Mouse (Mus musculus) kidney, postnatal 10 days (tissue): Measurements from ENCODE around the gene Chst4.
A peak's percentile ranks its signal among the peaks of the same experiment; 100 is the strongest.

Experiments
- DNase-seq: peaks from one replicate; pipeline ENCODE4 v3.0.0; 2021; ENCODE audit warnings: mixed read lengths

The Chst4 gene

DNA sequence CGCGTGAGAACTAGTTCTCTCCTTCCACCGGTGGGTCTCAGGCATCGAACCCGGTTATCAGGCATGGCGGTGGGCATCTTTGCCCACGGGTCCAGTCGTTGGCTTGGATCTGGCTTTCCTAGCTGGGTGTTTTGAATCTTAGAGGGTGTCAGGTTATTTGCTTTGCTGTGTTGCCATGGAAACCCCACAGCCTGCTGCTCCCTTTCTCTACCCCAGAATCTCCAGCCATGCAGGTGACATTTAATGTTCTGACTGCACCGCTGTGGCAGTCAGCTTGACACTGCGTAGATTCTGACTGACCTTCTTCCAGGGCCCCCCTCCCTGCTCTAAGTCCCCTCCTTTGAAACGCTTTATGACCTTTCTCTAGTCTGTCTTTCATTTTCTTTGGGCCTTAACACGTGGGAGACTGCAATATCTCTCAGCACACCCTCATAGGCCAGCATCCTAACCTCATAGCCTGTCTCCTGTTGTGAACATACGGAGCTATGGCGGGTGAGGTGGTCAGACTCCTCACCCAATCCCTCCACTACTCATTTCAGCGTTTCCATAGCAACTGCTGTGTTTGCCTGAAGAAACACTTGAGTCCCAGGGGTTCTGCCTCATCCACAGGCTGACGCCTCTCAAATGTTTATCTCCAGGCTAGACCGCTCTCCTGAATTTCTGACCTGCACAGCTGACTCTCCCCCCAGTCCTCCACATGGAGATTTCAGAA lies 33.1 kb downstream of the Chst4 start:
- no peak for DNase-seq

DNA sequence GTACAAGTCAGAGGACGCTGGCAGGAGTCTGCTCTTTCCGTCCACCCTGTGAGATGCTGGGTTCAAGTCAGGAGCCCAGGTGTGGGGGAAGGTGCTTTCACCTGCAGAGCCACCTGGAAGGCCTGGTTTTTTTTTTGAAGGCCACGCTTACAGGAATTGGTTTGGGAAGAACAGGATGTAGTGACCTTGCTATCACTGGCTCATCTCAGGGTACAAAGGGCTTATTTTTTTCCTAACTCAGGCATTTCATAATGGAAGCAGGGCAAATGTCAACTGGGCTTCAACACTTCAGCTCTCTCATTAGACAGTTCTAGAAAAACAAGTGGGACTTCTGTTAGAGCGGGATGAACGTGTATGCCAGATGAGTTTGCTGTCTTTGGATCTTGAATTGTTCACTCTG lies 35.2 kb downstream of the Chst4 start:
- DNase-seq = no peak

DNA sequence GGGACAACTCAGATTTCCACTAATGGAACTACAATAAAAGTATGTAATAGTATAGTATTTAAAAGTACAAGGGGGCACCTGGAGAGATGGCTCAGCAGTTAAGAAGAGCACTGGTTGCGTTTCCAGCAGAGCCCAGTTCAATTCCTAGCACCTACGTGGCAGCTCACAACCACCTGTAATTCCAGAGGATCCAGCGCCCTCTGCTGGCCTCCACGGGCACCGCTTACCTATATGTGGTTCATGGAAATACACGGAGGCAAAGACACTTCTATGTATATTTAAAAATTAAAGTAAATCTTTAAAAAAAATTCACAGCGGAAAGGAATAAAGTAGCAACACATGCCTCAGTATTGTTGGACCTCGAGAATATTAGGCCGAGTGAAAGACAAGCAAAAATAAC lies 36.6 kb downstream of the Chst4 start:
- peak; percentile 19 for DNase-seq

DNA sequence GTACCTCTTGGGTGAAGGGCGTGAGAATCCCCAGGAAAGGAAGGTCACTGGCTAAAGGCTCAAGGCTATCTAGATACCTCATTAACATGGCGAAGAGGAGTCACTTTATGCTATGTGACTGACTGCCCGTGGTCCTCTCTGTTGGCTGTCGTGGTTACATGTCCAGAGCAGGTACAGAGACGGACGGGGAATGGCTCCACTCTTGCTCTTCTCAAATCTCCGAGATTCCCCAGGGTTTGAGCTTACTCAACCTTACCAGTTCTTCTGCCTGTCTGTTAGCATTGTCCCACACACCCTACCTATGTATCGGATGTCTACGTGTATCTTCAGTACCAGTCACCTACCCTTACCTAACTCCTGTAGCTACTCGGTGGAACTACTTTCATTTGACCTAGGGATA lies 39.6 kb downstream of the Chst4 start:
- DNase-seq = no peak

DNA sequence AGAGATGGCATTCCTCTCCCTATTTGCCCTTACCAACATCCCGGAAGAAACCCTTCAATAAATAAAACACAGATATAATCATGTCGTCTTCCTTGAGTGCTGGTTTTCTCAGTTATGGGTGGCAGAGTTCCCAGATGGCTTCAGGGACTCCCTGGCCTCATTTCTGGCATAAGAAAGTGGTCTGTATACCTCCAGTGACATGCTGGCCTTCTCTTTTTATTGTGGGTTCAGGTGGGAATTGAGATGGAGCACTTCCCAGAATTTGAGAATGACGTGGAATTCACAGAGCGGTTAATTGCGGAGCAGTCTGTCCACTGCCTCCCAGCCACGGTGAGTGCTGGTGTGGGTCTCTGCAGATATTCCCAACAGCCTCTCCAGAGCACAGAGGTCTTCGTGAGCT lies 41.5 kb downstream of the Chst4 start:
- no peak for DNase-seq

DNA sequence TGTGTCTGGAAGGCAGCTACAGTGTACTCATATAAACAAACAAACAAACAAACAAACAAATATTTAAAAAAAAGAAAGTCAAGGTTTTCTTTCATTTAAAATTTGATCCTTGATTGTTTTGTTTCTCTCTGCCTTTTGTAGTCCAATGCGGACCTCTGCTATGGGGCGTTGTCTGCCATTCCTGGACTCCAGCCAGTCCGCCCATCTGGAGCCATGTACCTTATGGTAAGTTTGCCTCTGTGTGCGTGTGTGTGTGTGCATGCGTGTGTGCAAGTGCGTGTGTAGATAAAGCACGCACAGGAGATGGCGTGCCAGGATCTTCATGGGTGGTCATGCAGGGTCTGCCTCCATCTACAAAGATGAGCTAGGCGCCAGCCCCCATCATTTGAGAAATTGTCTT lies 42.2 kb downstream of the Chst4 start:
- no peak for DNase-seq

DNA sequence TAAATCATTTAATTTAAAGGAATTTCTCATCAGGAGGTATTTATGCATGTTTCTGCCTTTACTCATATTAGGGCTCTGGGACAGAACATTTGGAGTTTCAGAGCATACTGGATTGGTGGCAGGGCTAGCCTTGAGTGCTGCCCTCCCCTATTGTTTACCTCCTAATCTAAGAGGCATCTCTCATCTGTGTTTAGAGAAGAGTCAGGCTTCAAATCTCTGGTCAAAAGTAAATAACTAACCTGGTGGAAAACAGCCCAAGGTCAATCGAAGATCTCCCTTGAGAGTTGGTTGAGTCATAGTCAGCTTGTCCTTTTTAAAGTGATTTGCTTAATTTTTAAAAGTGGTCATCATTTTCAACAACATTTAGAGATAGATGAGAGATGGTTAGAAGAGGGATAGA lies 46.6 kb downstream of the Chst4 start:
- no peak for DNase-seq

DNA sequence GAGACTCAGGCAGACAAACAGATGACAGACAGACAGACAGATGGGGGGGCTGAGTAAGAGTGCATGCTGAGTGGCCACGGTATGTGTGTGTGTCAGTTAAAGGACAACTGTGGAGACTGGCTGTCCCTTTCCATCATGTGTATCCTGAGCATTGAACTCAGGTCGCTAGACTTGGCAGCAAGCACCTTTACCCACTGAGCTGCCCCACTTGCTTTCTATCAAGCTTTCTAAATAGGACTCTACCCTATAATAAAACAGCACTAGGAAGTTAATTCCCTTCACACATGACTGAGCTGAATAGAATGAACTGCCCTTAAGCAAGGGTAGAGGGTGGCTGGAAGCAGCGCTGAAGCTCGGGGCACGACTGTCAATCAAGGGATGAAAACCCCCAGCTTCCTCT lies 47.4 kb downstream of the Chst4 start:
- DNase-seq = no peak

DNA sequence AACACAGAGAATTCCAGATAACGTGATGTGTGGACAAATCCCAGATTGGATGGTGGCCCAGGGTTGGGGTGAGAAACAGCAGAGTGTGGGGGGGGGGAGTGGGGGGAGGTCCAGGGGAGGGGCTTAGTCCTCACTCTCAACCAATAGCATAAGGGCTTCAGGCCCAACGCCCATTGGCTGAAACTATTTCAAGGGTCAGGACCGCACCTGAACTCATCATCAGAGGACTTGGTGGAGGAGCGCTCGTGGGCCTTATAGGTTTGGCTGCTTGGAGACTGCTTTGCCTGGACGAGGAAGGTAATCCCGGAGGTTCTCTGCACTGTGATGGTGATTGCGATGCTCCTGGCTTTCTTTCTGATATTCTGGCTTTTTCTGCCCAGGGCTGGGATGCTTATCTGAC lies 49.3 kb downstream of the Chst4 start, which contains the start of gene Tat:
TSS of gene Tat (plus strand) at position 214 of the 400 bp plus-strand sequence.
- no peak for DNase-seq

DNA sequence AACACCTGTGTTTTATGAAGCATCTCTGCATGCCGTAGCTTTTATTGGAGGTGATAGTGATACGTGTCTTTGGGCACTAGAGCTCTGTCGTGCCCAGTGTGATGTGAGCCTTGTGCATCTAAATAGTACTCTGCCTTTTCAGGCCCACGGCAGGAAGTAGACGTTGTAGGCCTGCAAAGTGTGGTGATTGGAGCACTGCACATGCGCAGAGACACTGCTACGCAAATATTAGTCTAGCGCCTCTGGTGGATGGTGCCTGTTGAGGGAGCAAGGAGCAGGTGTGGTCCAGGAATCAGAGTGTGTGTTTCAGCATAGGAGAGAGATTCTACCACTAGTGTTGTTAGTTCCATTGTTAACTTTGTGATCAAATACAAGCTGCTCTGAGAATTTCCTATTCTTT lies 50.4 kb downstream of the Chst4 start:
- DNase-seq = no peak

DNA sequence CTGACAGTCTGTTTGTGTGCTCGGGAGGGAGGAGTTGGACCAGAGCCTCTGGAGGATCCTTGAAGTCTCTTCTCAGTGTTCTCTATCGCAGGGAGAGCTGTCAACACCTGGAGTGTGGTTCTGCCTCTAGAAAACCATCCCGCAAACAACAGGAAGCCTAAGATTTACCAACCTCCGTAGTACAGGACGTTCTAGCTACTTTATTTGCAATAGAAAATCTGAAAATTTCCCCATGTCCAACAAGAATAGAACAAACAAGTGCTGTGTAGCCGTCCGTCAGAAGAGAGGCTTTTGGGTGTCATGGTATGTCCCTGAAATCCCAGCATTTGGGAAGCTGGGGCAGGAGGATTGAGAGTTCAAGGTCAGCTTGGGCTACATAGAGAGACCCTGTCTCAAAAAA lies 51.8 kb downstream of the Chst4 start:
- DNase-seq = no peak

DNA sequence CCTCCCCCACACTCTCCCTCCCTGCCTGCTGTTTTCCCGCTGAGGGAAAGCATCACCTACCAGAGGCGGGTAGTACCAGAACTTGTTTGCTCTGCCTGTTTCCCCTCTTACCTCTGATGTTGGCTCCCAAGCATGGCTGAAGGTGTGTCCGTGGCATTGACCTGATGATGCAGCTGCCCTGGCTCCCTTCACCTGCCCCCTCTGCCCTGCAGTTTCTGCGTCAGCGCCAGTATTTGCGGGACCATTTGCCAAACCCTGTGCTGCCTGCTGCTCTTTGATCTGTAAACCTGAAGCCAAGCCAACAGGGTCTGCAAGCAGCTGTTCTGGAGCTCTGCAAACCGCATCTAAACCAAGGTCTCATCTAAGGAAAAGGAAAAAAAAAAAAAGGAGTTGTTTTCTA lies 53.2 kb downstream of the Chst4 start:
- DNase-seq = no peak

DNA sequence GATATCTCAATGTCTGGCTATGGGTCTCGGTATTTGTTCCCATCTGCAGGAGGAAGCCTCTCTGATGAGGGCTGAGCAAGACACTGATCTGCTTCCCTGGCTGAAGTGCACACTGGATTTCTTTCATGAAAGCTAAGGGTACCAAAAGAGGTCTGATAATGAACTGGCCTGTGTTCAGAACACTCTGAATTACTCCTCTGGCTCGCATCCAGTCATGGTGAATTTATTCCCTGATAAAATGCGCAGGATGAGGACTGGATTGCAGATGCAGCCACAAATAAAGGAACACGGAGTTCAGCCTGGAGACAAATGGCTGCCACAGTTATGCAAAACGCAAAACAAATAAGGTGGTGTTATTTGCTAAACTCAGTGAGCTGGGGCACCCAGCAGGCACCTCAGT lies 55.6 kb downstream of the Chst4 start:
- no peak for DNase-seq

DNA sequence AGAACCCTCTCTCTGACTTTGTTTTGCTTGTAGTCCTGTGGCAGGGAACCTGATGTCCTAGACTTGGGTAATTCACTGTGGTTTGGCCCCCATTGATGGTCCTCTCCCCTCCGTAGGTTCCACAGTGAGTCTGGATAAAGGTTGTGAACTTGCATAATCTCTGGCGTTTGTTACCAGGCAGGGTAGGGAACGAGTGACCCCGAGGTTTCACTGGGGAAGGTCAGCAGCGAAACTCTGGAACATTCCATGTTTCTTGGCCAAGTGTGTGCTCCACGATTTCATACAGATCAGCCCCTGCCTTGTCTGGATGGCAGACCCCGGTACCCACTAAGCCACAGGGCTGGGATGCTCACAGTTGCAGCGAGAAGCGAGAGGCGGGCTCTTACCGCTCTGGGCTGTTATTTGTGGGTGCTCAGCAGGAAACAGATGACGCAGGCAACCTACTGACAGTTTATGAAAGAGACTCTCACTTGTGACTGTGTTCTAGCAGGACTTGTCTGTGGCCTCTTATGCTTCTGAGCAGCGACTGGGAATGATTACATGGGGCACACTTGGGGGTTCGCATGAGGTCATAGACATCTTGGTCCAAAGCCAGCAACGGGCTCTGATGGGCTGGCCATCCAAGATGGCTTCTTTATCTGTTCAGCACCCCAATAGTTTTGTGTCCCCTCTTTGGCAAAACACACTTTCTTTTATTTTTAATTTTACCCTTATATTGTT lies 57.0 kb downstream of the Chst4 start:
- DNase-seq = no peak

DNA sequence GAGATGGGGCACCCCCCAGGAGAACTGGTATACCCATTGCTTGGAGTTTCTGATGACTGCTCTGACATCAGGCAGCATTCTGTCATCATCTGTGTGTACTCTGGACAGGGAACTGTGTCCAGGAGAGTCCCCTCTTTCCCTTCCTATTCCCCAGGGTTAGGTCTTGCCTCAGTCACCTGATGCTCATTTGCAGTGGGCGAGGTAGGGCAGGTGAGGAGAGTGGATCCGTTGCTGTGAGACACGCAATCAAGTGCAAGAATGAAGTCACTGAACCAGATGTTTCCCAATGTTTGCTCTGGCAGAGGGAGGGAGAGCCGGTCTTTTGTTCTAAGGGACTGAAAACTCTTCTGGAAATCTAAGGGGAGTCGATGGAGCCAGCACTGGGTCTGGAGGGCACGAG lies 60.2 kb downstream of the Chst4 start:
- DNase-seq = no peak
